Mouse (Mus musculus) kidney, adult 2 months (tissue): ENCODE measurements around the gene Vill. TPM values are rescaled to one million over a fixed set of nuclear protein-coding genes. Genes with fewer than 3 reads are reported as not detected.

Experiments
- DNase-seq: peaks from one replicate; pipeline ENCODE4 v3.0.0; 2021
- H3K27ac ChIP-seq: fragments of 200-500 bp; 2 replicates; pipeline ENCODE4 v1.5.1; 2012; ENCODE audit warnings: low read depth, low read length, control low read depth, inconsistent platforms; ENCODE audit not compliant: insufficient read depth
- H3K27me3 ChIP-seq: fragments of 200-500 bp; replicated peaks from 2 replicates; pipeline ENCODE4 v1.6.1; 2012; ENCODE audit warnings: mild to moderate bottlenecking, moderate library complexity, low read length, inconsistent platforms; ENCODE audit not compliant: control insufficient read depth, insufficient read depth
- H3K36me3 ChIP-seq: fragments of 200-500 bp; 2 replicates; pipeline ENCODE4 v1.6.1; 2012; ENCODE audit warnings: mild to moderate bottlenecking, moderate library complexity, low read length, inconsistent platforms; ENCODE audit not compliant: control insufficient read depth, insufficient read depth
- H3K4me1 ChIP-seq: fragments of 200-500 bp; 2 replicates; pipeline ENCODE4 v1.6.1; 2011; ENCODE audit warnings: low read length; ENCODE audit not compliant: control insufficient read depth, insufficient read depth
- H3K4me3 ChIP-seq: fragments of 200-500 bp; 2 replicates; pipeline ENCODE4 v1.5.1; 2011; ENCODE audit warnings: mild to moderate bottlenecking, low read depth, low read length, control low read depth; ENCODE audit not compliant: insufficient read depth
- CTCF ChIP-seq: fragments of 200-500 bp; conservative IDR thresholded peaks from 2 replicates; pipeline ENCODE4 v1.5.1; 2011; ENCODE audit warnings: low read depth, mild to moderate bottlenecking, control low read depth, low read length, moderate library complexity, mixed read lengths; ENCODE audit not compliant: insufficient read depth, insufficient read length
- POLR2A ChIP-seq: fragments of 200-500 bp; IDR thresholded peaks from one replicate; pipeline ENCODE4 v1.6.1; 2011; ENCODE audit warnings: low read depth, low read length, control low read depth
- WGBS: fragments of 180-500 bp; shearing (Covaris S2); methylation state at CpG from one replicate; pipeline ENCODE4 v1.1.7; 2018; 5-methylcytosine and 5-hydroxymethylcytosine counted together
- polyA plus RNA-seq: library from polyadenylated mRNA; depleted of rRNA; stranded (reverse); fragments of >200 nt; gene quantifications from 2 replicates; pipeline ENCODE4 v1.2.3, GENCODE M21; 2012

Gene Vill
- polyA plus RNA-seq, 1 experiment: 48.5 TPM

- DNase-seq: no peak
- H3K4me3 ChIP-seq: no peak overlapping the region
- H3K36me3 ChIP-seq: no peaks in the 10 kb centered on the region
- 65% methylated on average over 12 of the region's 12 CpGs for WGBS
- H3K27me3 ChIP-seq: no peaks in the 10 kb centered on the region
- H3K4me1 ChIP-seq: peaks cover 7% of the 10 kb centered on the region; the same call in 1 of the 2 replicates
- TF ChIP-seq POLR2A (no peak), CTCF (no peak)
- no peak overlapping the region for H3K27ac ChIP-seq
Measured at GRCm38 (mm10) chr9:119091581-119092310, 39.2 kb downstream of the Vill start.

GRCm38 (mm10) chr9:119092473-119093418 lies 40.2 kb downstream of the Vill start:
- TF ChIP-seq POLR2A (no peak), CTCF (no peak)
- H3K27ac ChIP-seq: peak overlapping the region; percentile 19

GRCm38 (mm10) chr9:119093419-119094295 lies 41.1 kb downstream of the Vill start, which contains the start of gene Plcd1:
Gene Plcd1, minus strand, starts transcription at chr9:119093502.
- peak; percentile 33 for TF ChIP-seq POLR2A
- TF ChIP-seq CTCF: no peak
- peak; percentile 95 for DNase-seq
- Histone ChIP-seq H3K4me1 (peaks cover 7% of the 10 kb centered on the region; the same call in 1 of the 2 replicates), H3K4me3 (peak within 1 kb of the TSS; percentile 56), H3K36me3 (no peaks in the 10 kb centered on the region), H3K27me3 (no peaks in the 10 kb centered on the region), H3K27ac (peak within 1 kb of the TSS; percentile 40)
- WGBS: 20% methylated on average over 43 of the region's 45 CpGs

More at GRCm38 (mm10) chr9:119092473-119093418, 40.2 kb downstream of the Vill start:
- Histone ChIP-seq H3K36me3 (no peaks in the 10 kb centered on the region), H3K27me3 (no peaks in the 10 kb centered on the region), H3K4me1 (peaks cover 7% of the 10 kb centered on the region; the same call in 1 of the 2 replicates), H3K4me3 (peak overlapping the region; percentile 56)
- DNase-seq: peak; percentile 59
- 6% methylated on average over 45 of the region's 45 CpGs for WGBS

GRCm38 (mm10) chr9:119094462-119095109 lies 42.0 kb downstream of the Vill start:
- WGBS: 91% methylated on average over 13 of the region's 13 CpGs
- DNase-seq: no peak
- Histone ChIP-seq H3K36me3 (no peaks in the 10 kb centered on the region), H3K4me3 (no peak overlapping the region), H3K27ac (no peak overlapping the region), H3K4me1 (peaks cover 7% of the 10 kb centered on the region; the same call in 1 of the 2 replicates), H3K27me3 (no peaks in the 10 kb centered on the region)
- TF ChIP-seq CTCF (no peak), POLR2A (no peak)

- Histone ChIP-seq H3K27me3 (no peaks in the 10 kb centered on the region), H3K27ac (no peak overlapping the region), H3K4me3 (no peak overlapping the region), H3K36me3 (no peaks in the 10 kb centered on the region), H3K4me1 (peaks cover 4% of the 10 kb centered on the region; the same call in 1 of the 2 replicates)
- peak; percentile 36 for DNase-seq
- WGBS: 16% methylated on average over 15 of the region's 15 CpGs
- TF ChIP-seq CTCF (no peak), POLR2A (no peak)
Measured at GRCm38 (mm10) chr9:119100177-119100898, 47.8 kb downstream of the Vill start.
